Mouse (Mus musculus) CD4-positive helper T cell, adult 2 months (primary cell): Measurements from ENCODE around the gene Ift80.
"Not testable (repeated sequence)": the region's sequence is repeated elsewhere in the genome, so short reads cannot be mapped to it uniquely, and the experiment has no call there.

Source experiments
- DNase-seq: peaks from one replicate; pipeline ENCODE4 v3.0.0-alpha.2; 2012; ENCODE audit warnings: low read depth, missing footprints, low spot score

Ift80 gene

GRCm38 (mm10) chr3:68936709-68937108, 67.7 kb downstream of the Ift80 start:
- no peak for DNase-seq

- DNase-seq = peak; percentile 49
Observed at GRCm38 (mm10) chr3:68935498-68935897, 68.9 kb downstream of the Ift80 start.

GRCm38 (mm10) chr3:68934259-68934658, 70.1 kb downstream of the Ift80 start:
- DNase-seq = no peak

- no peak for DNase-seq
Observed at GRCm38 (mm10) chr3:68928619-68929018, 75.8 kb downstream of the Ift80 start.

GRCm38 (mm10) chr3:68907509-68907908, 96.9 kb downstream of the Ift80 start:
- no peak for DNase-seq

- no peak for DNase-seq
Observed at GRCm38 (mm10) chr3:68904902-68905778, 99.2 kb downstream of the Ift80 start.

GRCm38 (mm10) chr3:68902636-68903035, 101.7 kb downstream of the Ift80 start:
- DNase-seq = not testable (repeated sequence)

GRCm38 (mm10) chr3:68897154-68897553, 107.2 kb downstream of the Ift80 start:
- no peak for DNase-seq

- no peak for DNase-seq
Observed at GRCm38 (mm10) chr3:68895426-68895825, 108.9 kb downstream of the Ift80 start.

GRCm38 (mm10) chr3:68886845-68887244, 117.5 kb downstream of the Ift80 start:
- DNase-seq = no peak

GRCm38 (mm10) chr3:68874079-68874478, 130.3 kb downstream of the Ift80 start:
- DNase-seq = no peak

- no peak for DNase-seq
Observed at GRCm38 (mm10) chr3:68870568-68870950, 133.8 kb downstream of the Ift80 start.

GRCm38 (mm10) chr3:68869691-68870567, 134.4 kb downstream of the Ift80 start:
- DNase-seq = peak; percentile 36

GRCm38 (mm10) chr3:68869211-68869690, 135.1 kb downstream of the Ift80 start, which contains the start of gene 1110032F04Rik:
TSS of gene 1110032F04Rik (plus strand) at chr3:68869586.
- peak; percentile 61 for DNase-seq

- no peak for DNase-seq
Observed at GRCm38 (mm10) chr3:68852414-68852813, 152.0 kb downstream of the Ift80 start.

- DNase-seq = no peak
Observed at GRCm38 (mm10) chr3:68848323-68848722, 156.0 kb downstream of the Ift80 start.

- no peak for DNase-seq
Observed at GRCm38 (mm10) chr3:68844025-68844424, 160.3 kb downstream of the Ift80 start.
